Mouse (Mus musculus): ENCODE data around the gene Olfml2a. TPM values are rescaled to one million over a fixed set of nuclear protein-coding genes. Genes with fewer than 3 reads are reported as not detected.

The Olfml2a gene
- total RNA-seq, 2 experiments from 2014 or later: 2.1 to 2.6 TPM

- H3K27ac ChIP-seq: no peak overlapping the region
- intact Hi-C loops (cut with DNase I): no loop called here
- no peak overlapping the region for H3K4me3 ChIP-seq
- no peak for DNase-seq (ENCODE audit: extremely low spot score in 1 of 2, low spot score in 2 of 2)
- no peak; the same call in 1 of the 2 replicates for TF ChIP-seq CTCF (IDR thresholded peaks at IDR 0.05)
Measured at GRCm38 (mm10) chr2:38973223-38973622, 41.4 kb downstream of the Olfml2a start.

GRCm38 (mm10) chr2:38973701-38974100 is 41.9 kb downstream of the Olfml2a start:
- intact Hi-C loops (cut with DNase I): no loop called here
- no peak for DNase-seq (ENCODE audit: extremely low spot score in 1 of 2, low spot score in 2 of 2)
- Histone ChIP-seq H3K27ac (no peak overlapping the region), H3K4me3 (no peak overlapping the region)
- no peak for TF ChIP-seq CTCF (IDR thresholded peaks at IDR 0.05)

- Histone ChIP-seq H3K27ac (no peak overlapping the region), H3K4me3 (no peak overlapping the region)
- no peak for TF ChIP-seq CTCF (IDR thresholded peaks at IDR 0.05)
- intact Hi-C loops (cut with DNase I): no loop called here
- no peak for DNase-seq (ENCODE audit: extremely low spot score in 1 of 2, low spot score in 2 of 2)
Measured at GRCm38 (mm10) chr2:38974171-38974570, 42.4 kb downstream of the Olfml2a start.

GRCm38 (mm10) chr2:38975181-38975580 is 43.4 kb downstream of the Olfml2a start:
- intact Hi-C loops (cut with DNase I): no loop called here
- H3K4me3 ChIP-seq: no peak overlapping the region
- TF ChIP-seq CTCF (IDR thresholded peaks at IDR 0.05): no peak
- DNase-seq (ENCODE audit: extremely low spot score in 1 of 2, low spot score in 2 of 2): no peak
- H3K27ac ChIP-seq: no peak overlapping the region

GRCm38 (mm10) chr2:38975941-38976805 is 44.4 kb downstream of the Olfml2a start:
- Histone ChIP-seq H3K4me3 (no peak overlapping the region), H3K27ac (no peak overlapping the region)
- no peak for TF ChIP-seq CTCF (IDR thresholded peaks at IDR 0.05)
- DNase-seq (ENCODE audit: extremely low spot score in 1 of 2, low spot score in 2 of 2): no peak
- intact Hi-C loops (cut with DNase I): no loop called here

- no peak overlapping the region for H3K27ac ChIP-seq
- no peak overlapping the region for H3K4me3 ChIP-seq
- intact Hi-C loops (cut with DNase I): no loop called here
- no peak for TF ChIP-seq CTCF (IDR thresholded peaks at IDR 0.05)
- no peak for DNase-seq (ENCODE audit: extremely low spot score in 1 of 2, low spot score in 2 of 2)
Measured at GRCm38 (mm10) chr2:38977837-38978236, 46.1 kb downstream of the Olfml2a start.

GRCm38 (mm10) chr2:38983456-38983855 is 51.7 kb downstream of the Olfml2a start:
- H3K4me3 ChIP-seq: no peak overlapping the region
- no peak overlapping the region for H3K27ac ChIP-seq
- intact Hi-C loops (cut with DNase I): no loop called here
- DNase-seq (ENCODE audit: extremely low spot score in 1 of 2, low spot score in 2 of 2): no peak
- peak; percentile 39 for TF ChIP-seq CTCF (IDR thresholded peaks at IDR 0.05)

GRCm38 (mm10) chr2:38986580-38986979 is 54.8 kb downstream of the Olfml2a start:
- H3K27ac ChIP-seq: no peak overlapping the region
- DNase-seq (ENCODE audit: extremely low spot score in 1 of 2, low spot score in 2 of 2): no peak
- H3K4me3 ChIP-seq: no peak overlapping the region
- intact Hi-C loops (cut with DNase I): no loop called here
- no peak for TF ChIP-seq CTCF (IDR thresholded peaks at IDR 0.05)

GRCm38 (mm10) chr2:38987371-38987770 is 55.6 kb downstream of the Olfml2a start:
- DNase-seq (ENCODE audit: extremely low spot score in 1 of 2, low spot score in 2 of 2): no peak
- Histone ChIP-seq H3K4me3 (no peak overlapping the region), H3K27ac (no peak overlapping the region)
- TF ChIP-seq CTCF (IDR thresholded peaks at IDR 0.05): no peak
- intact Hi-C loops (cut with DNase I): no loop called here

GRCm38 (mm10) chr2:38987803-38988510 is 56.2 kb downstream of the Olfml2a start:
- intact Hi-C loops (cut with DNase I): no loop called here
- Histone ChIP-seq H3K27ac (no peak overlapping the region), H3K4me3 (no peak overlapping the region)
- no peak for TF ChIP-seq CTCF (IDR thresholded peaks at IDR 0.05)
- DNase-seq (ENCODE audit: extremely low spot score in 1 of 2, low spot score in 2 of 2): no peak

GRCm38 (mm10) chr2:38988929-38989328 is 57.2 kb downstream of the Olfml2a start:
- H3K4me3 ChIP-seq: no peak overlapping the region
- no peak for DNase-seq (ENCODE audit: extremely low spot score in 1 of 2, low spot score in 2 of 2)
- TF ChIP-seq CTCF (IDR thresholded peaks at IDR 0.05): no peak
- intact Hi-C loops (cut with DNase I): no loop called here
- no peak overlapping the region for H3K27ac ChIP-seq

- DNase-seq (ENCODE audit: extremely low spot score in 1 of 2, low spot score in 2 of 2): no peak
- Histone ChIP-seq H3K4me3 (no peak overlapping the region), H3K27ac (no peak overlapping the region)
- no peak for TF ChIP-seq CTCF (IDR thresholded peaks at IDR 0.05)
- intact Hi-C loops (cut with DNase I): no loop called here
Measured at GRCm38 (mm10) chr2:38992004-38992403, 60.2 kb downstream of the Olfml2a start.
